ENCODE assay signal across 24 mouse cellular contexts in the genomic region with DNA sequence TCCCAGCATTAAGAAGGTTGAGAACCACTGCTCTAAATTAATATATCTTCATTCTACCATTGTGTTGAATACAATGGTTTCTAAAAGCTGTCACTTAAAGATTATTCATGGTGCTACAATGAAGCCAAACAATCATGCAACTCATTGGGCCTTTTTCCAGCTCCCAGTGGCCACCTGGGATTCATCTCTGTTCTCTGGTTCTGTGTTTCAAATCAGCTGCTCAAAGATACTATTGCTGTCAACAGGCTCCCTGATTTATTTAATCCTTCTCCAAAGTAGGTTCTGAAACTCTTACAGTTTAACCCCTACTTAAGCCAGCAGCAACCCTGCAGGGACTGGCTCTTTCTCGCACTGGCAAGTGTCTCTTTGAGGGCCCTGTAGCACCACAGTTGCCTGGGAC. TPM values are rescaled to one million over a fixed set of nuclear protein-coding genes. Genes with fewer than 3 reads are reported as not detected.
"Had no signal": no experiment of that assay in that cellular context is flagged by ENCODE, and none has a peak within 500 bp of the region (broad histone marks: within the 10 kb centered on the region; RNA-seq: fewer than 3 reads in every experiment).

No protein-coding gene starts in this region.

- ATAC-seq: midbrain, embryonic 15.5 days had no signal

- DNase-seq: kidney, adult 9 months; kidney, postnatal 14 days; layer of hippocampus, adult 9-11 months; layer of hippocampus, postnatal 36 days; liver, embryonic 13.5 days; lung, adult 2 months; lung, postnatal 14 days; lung, postnatal 4 days; retina, postnatal 1 day; right cerebral cortex, postnatal 25 days; thymus, adult 18-20 months; thymus, postnatal 25 days had no signal

- H3K27ac ChIP-seq: layer of hippocampus, adult 2 months; left cerebral cortex, adult 2 months; liver, embryonic 13.5 days; midbrain, embryonic 12.5 days; midbrain, embryonic 15.5 days; neural tube, embryonic 13.5 days had no signal

- H3K9me3 ChIP-seq: liver, embryonic 13.5 days; midbrain, embryonic 12.5 days; midbrain, embryonic 15.5 days; neural tube, embryonic 13.5 days had no signal

- H3K4me1 ChIP-seq: liver, embryonic 13.5 days; midbrain, embryonic 12.5 days; midbrain, embryonic 15.5 days; neural tube, embryonic 13.5 days had no signal

- H3K9ac ChIP-seq: liver, embryonic 13.5 days; midbrain, embryonic 12.5 days; midbrain, embryonic 15.5 days; neural tube, embryonic 13.5 days had no signal

- H3K4me3 ChIP-seq: layer of hippocampus, adult 2 months; left cerebral cortex, adult 2 months; liver, embryonic 13.5 days; midbrain, embryonic 12.5 days; midbrain, embryonic 15.5 days; myocyte; neural tube, embryonic 13.5 days had no signal

- H3K4me2 ChIP-seq: liver, embryonic 13.5 days; midbrain, embryonic 12.5 days; midbrain, embryonic 15.5 days; neural tube, embryonic 13.5 days had no signal

- H3K36me3 ChIP-seq: liver, embryonic 13.5 days; midbrain, embryonic 12.5 days; midbrain, embryonic 15.5 days; neural tube, embryonic 13.5 days had no signal

RNA-seq across cellular contexts. Expression of gene Hand2, which starts 17.3 kb away (rescaled TPM):
- total RNA-seq: layer of hippocampus, adult 2 months; layer of hippocampus, postnatal 36 days; left cerebral cortex, adult 2 months; left cerebral cortex, postnatal 10 days; left cerebral cortex, postnatal 36 days; megakaryocyte progenitor cell, adult 5-6 weeks; megakaryocyte-erythroid progenitor cell, adult 5-6 weeks; monocyte, adult 5-6 weeks; neutrophil, adult 5-6 weeks had no signal
- polyA plus RNA-seq: midbrain, embryonic 12.5 days; midbrain, embryonic 15.5 days; myocyte had no signal
